In the genomic region with DNA sequence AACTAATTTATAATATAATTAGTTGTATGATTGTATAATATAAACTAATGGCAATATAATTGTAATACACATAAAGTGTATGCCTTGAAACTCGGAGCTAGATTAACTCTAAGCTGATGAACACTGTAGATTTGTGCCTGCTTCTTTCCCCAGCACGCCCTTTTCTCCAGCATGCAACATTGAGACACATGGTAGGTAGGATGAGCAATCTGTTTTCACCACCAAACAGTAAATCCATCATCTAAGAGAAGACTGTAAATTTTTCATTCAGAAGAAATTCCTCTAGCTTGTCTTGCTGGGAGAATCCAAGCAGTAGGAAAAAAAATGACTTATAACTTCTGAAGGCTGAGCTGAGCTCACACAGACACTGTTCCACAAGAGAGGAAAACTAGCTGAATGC, we compare ENCODE assay signal across 27 mouse cellular contexts.
DNase-seq lines count a peak whose midpoint lies in the region; ATAC-seq and TF ChIP-seq lines count a peak whose summit lies in the region.
"Had no signal": no experiment of that assay in that cellular context is flagged by ENCODE, and none has a peak within 500 bp of the region (broad histone marks: within the 10 kb centered on the region; RNA-seq: fewer than 3 reads in every experiment).

No protein-coding gene starts in this region.

- ATAC-seq in frontal cortex, adult (ENCODE audit: low TSS enrichment): peak; percentile 92
- ATAC-seq in midbrain, embryonic 11.5 days (ENCODE audit: low FRiP score): no peak
- ATAC-seq: CD4-positive, CD25-positive, alpha-beta regulatory T cell, adult 4 months; forebrain, embryonic 14.5 days had no signal

- no peak overlapping the region for H3K9ac ChIP-seq in midbrain, embryonic 11.5 days (ENCODE audit: low read length)
- H3K9ac ChIP-seq: embryonic facial prominence, embryonic 15.5 days; heart, embryonic 15.5 days; hindbrain, embryonic 14.5 days had no signal

- no peaks in the 10 kb centered on the region for H3K4me1 ChIP-seq in midbrain, embryonic 11.5 days (ENCODE audit: control insufficient read depth, insufficient read depth, low read length)
- H3K4me1 ChIP-seq: embryonic facial prominence, embryonic 15.5 days; heart, embryonic 15.5 days; hindbrain, embryonic 10.5 days had no signal

- no peak overlapping the region for H3K4me3 ChIP-seq in layer of hippocampus, adult 2 months
- H3K4me3 ChIP-seq in midbrain, embryonic 11.5 days (ENCODE audit: low read depth, low read length): no peak overlapping the region
- H3K4me3 ChIP-seq: embryonic facial prominence, embryonic 15.5 days; erythroblast, embryonic 14.5 days; forebrain, embryonic 10.5 days; heart, adult 2 months; heart, embryonic 15.5 days; hindbrain, embryonic 10.5 days had no signal

- WGBS in midbrain, embryonic 11.5 days: 83% methylated on average over 2 of the region's 2 CpGs

- no peak for DNase-seq in frontal cortex, postnatal 25 days (ENCODE audit: low spot score in 2 of 2)
- DNase-seq in layer of hippocampus, adult 2 months (ENCODE audit: low spot score in 2 of 2): peak; percentile 35 to 60
- no peak for DNase-seq in layer of hippocampus, postnatal 10 days (ENCODE audit: low spot score in 2 of 2)
- DNase-seq in brain, adult 2 months (ENCODE audit: low read depth, low spot score): peak; percentile 70
- peak; percentile 59 for DNase-seq in telencephalon, adult 2 months (ENCODE audit: low read depth, low spot score)
- no peak for DNase-seq in midbrain, embryonic 11.5 days (ENCODE audit: low spot score, missing footprints)
- DNase-seq: adrenal gland, adult 8-10 months; adrenal gland, postnatal 36 days; B cell, adult 2 months; cerebellum, adult 11 months; cerebellum, adult 8-10 months; cerebellum, postnatal 14 days; embryo, embryonic 11 days; gastrocnemius, postnatal 10 days; heart, adult 2 months; heart, postnatal 14 days had no signal

- no peaks in the 10 kb centered on the region for H3K9me3 ChIP-seq in midbrain, embryonic 11.5 days (ENCODE audit: control insufficient read depth, low read length)
- H3K9me3 ChIP-seq: embryonic facial prominence, embryonic 15.5 days; forebrain, embryonic 10.5 days; heart, embryonic 15.5 days; hindbrain, embryonic 10.5 days had no signal

- no peak overlapping the region for H3K27ac ChIP-seq in layer of hippocampus, adult 2 months
- no peak overlapping the region for H3K27ac ChIP-seq in midbrain, embryonic 11.5 days (ENCODE audit: low read depth, low read length)
- H3K27ac ChIP-seq: embryonic facial prominence, embryonic 15.5 days; forebrain, embryonic 10.5 days; heart, adult 2 months; heart, embryonic 15.5 days; hindbrain, embryonic 10.5 days; hindbrain, embryonic 14.5 days had no signal

- H3K4me2 ChIP-seq in midbrain, embryonic 11.5 days: no peak overlapping the region
- H3K4me2 ChIP-seq: embryonic facial prominence, embryonic 15.5 days; heart, embryonic 11.5 days; heart, embryonic 15.5 days; hindbrain, embryonic 14.5 days had no signal

- TF ChIP-seq CTCF in layer of hippocampus, adult 2 months (conservative IDR thresholded peaks at IDR 0.05): no peak

- H3K36me3 ChIP-seq in midbrain, embryonic 11.5 days (ENCODE audit: control insufficient read depth, insufficient read depth, low read length): no peaks in the 10 kb centered on the region
- H3K36me3 ChIP-seq: embryonic facial prominence, embryonic 15.5 days; forebrain, embryonic 10.5 days; G1E; heart, embryonic 15.5 days; hindbrain, embryonic 10.5 days had no signal

- no peaks in the 10 kb centered on the region for H3K27me3 ChIP-seq in midbrain, embryonic 11.5 days (ENCODE audit: control insufficient read depth, insufficient read depth, low read length)
- H3K27me3 ChIP-seq: embryonic facial prominence, embryonic 15.5 days; heart, embryonic 15.5 days had no signal

Comparison
In these comparisons a context has a peak if more than half of its experiments do, and no peak if none do; other contexts are left out.
1. DNase-seq: peak in layer of hippocampus, adult 2 months (2 of 2), brain, adult 2 months (single experiment) and telencephalon, adult 2 months (single experiment); none in frontal cortex, postnatal 25 days (0 of 2), layer of hippocampus, postnatal 10 days (0 of 2) and midbrain, embryonic 11.5 days (single experiment).